Mouse (Mus musculus) embryonic facial prominence, embryonic 13.5 days (tissue): Measurements from ENCODE around the gene Adrm1. TPM values are rescaled to one million over a fixed set of nuclear protein-coding genes. Genes with fewer than 3 reads are reported as not detected.

ENCODE experiments used
- ATAC-seq: fragments of 200-750 bp; cut with Nextera tagmentation; 2 replicates; pipeline ENCODE4 v1.8.0; 2017; ENCODE audit warnings: low read depth; ENCODE audit not compliant: insufficient number of reproducible peaks, insufficient read depth, low FRiP score, low TSS enrichment
- H3K27ac ChIP-seq: fragments of 300-500 bp; sonication (generic); 2 replicates; pipeline ENCODE4 v1.5.1; 2015; ENCODE audit warnings: moderate library complexity, mild to moderate bottlenecking, inconsistent platforms
- H3K27me3 ChIP-seq: fragments of 300-500 bp; sonication (generic); 2 replicates; pipeline ENCODE4 v1.6.1; 2015; ENCODE audit warnings: mild to moderate bottlenecking, inconsistent platforms
- H3K36me3 ChIP-seq: fragments of 300-500 bp; sonication (generic); 2 replicates; pipeline ENCODE4 v1.6.1; 2015; ENCODE audit warnings: mild to moderate bottlenecking, inconsistent platforms
- H3K4me1 ChIP-seq: fragments of 300-500 bp; sonication (generic); 2 replicates; pipeline ENCODE4 v1.6.1; 2015; ENCODE audit warnings: inconsistent platforms
- H3K4me2 ChIP-seq: fragments of 300-500 bp; sonication (generic); 2 replicates; pipeline ENCODE4 v1.6.1; 2015; ENCODE audit warnings: moderate library complexity, mild to moderate bottlenecking, inconsistent platforms
- H3K4me3 ChIP-seq: fragments of 300-500 bp; sonication (generic); 2 replicates; pipeline ENCODE4 v1.5.1; 2015; ENCODE audit warnings: mild to moderate bottlenecking, inconsistent platforms
- H3K9ac ChIP-seq: fragments of 300-500 bp; sonication (generic); 2 replicates; pipeline ENCODE4 v1.6.1; 2015; ENCODE audit warnings: mild to moderate bottlenecking, inconsistent platforms
- H3K9me3 ChIP-seq: fragments of 300-500 bp; sonication (generic); 2 replicates; pipeline ENCODE4 v1.6.1; 2016; ENCODE audit warnings: inconsistent platforms
- WGBS: fragments of 180-500 bp; shearing (Covaris S2); methylation state at CpG from one replicate; pipeline ENCODE4 v1.1.7; 2015; ENCODE audit warnings: mixed read lengths; 5-methylcytosine and 5-hydroxymethylcytosine counted together
- polyA plus RNA-seq: library from polyadenylated mRNA; unstranded; fragments of >200 nt; fragmentation: Nextera tagmentation; extraction: Ambion mirVana; gene quantifications from 2 replicates; pipeline ENCODE4 v1.2.1, GENCODE M21; 2015

Adrm1 gene
- polyA plus RNA-seq, 1 experiment from 2014 or later: 190 TPM

GRCm38 (mm10) chr2:180205956-180206280 lies 34.6 kb downstream of the Adrm1 start:
- Histone ChIP-seq H3K9me3 (no peaks in the 10 kb centered on the region), H3K27me3 (no peaks in the 10 kb centered on the region), H3K9ac (0 out of 2 replicates have a peak overlapping the region, but pooled peaks have one; percentile 6), H3K4me3 (no peak overlapping the region), H3K36me3 (no peaks in the 10 kb centered on the region), H3K4me2 (no peak overlapping the region), H3K27ac (no peak overlapping the region), H3K4me1 (peaks cover 7% of the 10 kb centered on the region; the same call in 1 of the 2 replicates)
- ATAC-seq: no peak
- 80% methylated on average over 2 of the region's 2 CpGs for WGBS

- ATAC-seq: no peak
- Histone ChIP-seq H3K9ac (no peak overlapping the region), H3K4me3 (no peak overlapping the region), H3K4me1 (peaks cover 7% of the 10 kb centered on the region; the same call in 1 of the 2 replicates), H3K27me3 (no peaks in the 10 kb centered on the region), H3K4me2 (no peak overlapping the region), H3K9me3 (no peaks in the 10 kb centered on the region), H3K27ac (no peak overlapping the region), H3K36me3 (no peaks in the 10 kb centered on the region)
- 68% methylated on average over 7 of the region's 7 CpGs for WGBS
Observed at GRCm38 (mm10) chr2:180207840-180208239, 36.6 kb downstream of the Adrm1 start.

GRCm38 (mm10) chr2:180208976-180209375 lies 37.7 kb downstream of the Adrm1 start:
- no peak overlapping the region for H3K4me2 ChIP-seq
- peaks cover 7% of the 10 kb centered on the region; the same call in 1 of the 2 replicates for H3K4me1 ChIP-seq
- WGBS: 64% methylated on average over 1 of the region's 1 CpGs
- no peak for ATAC-seq
- no peaks in the 10 kb centered on the region for H3K27me3 ChIP-seq
- no peak overlapping the region for H3K9ac ChIP-seq
- no peaks in the 10 kb centered on the region for H3K36me3 ChIP-seq
- H3K27ac ChIP-seq: no peak overlapping the region
- H3K4me3 ChIP-seq: no peak overlapping the region
- no peaks in the 10 kb centered on the region for H3K9me3 ChIP-seq

- no peaks in the 10 kb centered on the region for H3K27me3 ChIP-seq
- H3K9ac ChIP-seq: no peak overlapping the region
- no peaks in the 10 kb centered on the region for H3K4me1 ChIP-seq
- H3K4me3 ChIP-seq: no peak overlapping the region
- H3K27ac ChIP-seq: no peak overlapping the region
- H3K36me3 ChIP-seq: no peaks in the 10 kb centered on the region
- WGBS: 81% methylated on average over 3 of the region's 3 CpGs
- H3K4me2 ChIP-seq: no peak overlapping the region
- no peak for ATAC-seq
- H3K9me3 ChIP-seq: no peaks in the 10 kb centered on the region
Observed at GRCm38 (mm10) chr2:180212255-180212654, 41.0 kb downstream of the Adrm1 start.

- Histone ChIP-seq H3K4me2 (no peak overlapping the region), H3K9ac (no peak overlapping the region), H3K4me1 (no peaks in the 10 kb centered on the region)
Observed at GRCm38 (mm10) chr2:180214352-180214978, 43.2 kb downstream of the Adrm1 start.

GRCm38 (mm10) chr2:180215011-180215461 lies 43.8 kb downstream of the Adrm1 start:
- H3K27me3 ChIP-seq: no peaks in the 10 kb centered on the region
- ATAC-seq: no peak
- H3K36me3 ChIP-seq: no peaks in the 10 kb centered on the region
- H3K4me2 ChIP-seq: no peak overlapping the region
- no peak overlapping the region for H3K4me3 ChIP-seq
- no peaks in the 10 kb centered on the region for H3K9me3 ChIP-seq
- WGBS: 59% methylated on average over 8 of the region's 8 CpGs
- H3K27ac ChIP-seq: no peak overlapping the region
- no peak overlapping the region for H3K9ac ChIP-seq
- H3K4me1 ChIP-seq: peaks cover 6% of the 10 kb centered on the region

More at GRCm38 (mm10) chr2:180214352-180214978, 43.2 kb downstream of the Adrm1 start:
- WGBS: 79% methylated on average over 4 of the region's 4 CpGs
- no peak overlapping the region for H3K27ac ChIP-seq
- no peaks in the 10 kb centered on the region for H3K27me3 ChIP-seq
- no peak overlapping the region for H3K4me3 ChIP-seq
- ATAC-seq: no peak
- H3K36me3 ChIP-seq: no peaks in the 10 kb centered on the region
- H3K9me3 ChIP-seq: no peaks in the 10 kb centered on the region

GRCm38 (mm10) chr2:180215951-180216350 lies 44.7 kb downstream of the Adrm1 start:
- H3K27me3 ChIP-seq: no peaks in the 10 kb centered on the region
- peaks cover 10% of the 10 kb centered on the region for H3K4me1 ChIP-seq
- 69% methylated on average over 6 of the region's 6 CpGs for WGBS
- no peak overlapping the region for H3K27ac ChIP-seq
- H3K36me3 ChIP-seq: no peaks in the 10 kb centered on the region
- no peak overlapping the region for H3K4me3 ChIP-seq
- H3K4me2 ChIP-seq: no peak overlapping the region
- no peak for ATAC-seq
- no peak overlapping the region for H3K9ac ChIP-seq
- H3K9me3 ChIP-seq: no peaks in the 10 kb centered on the region

- Histone ChIP-seq H3K4me3 (no peak overlapping the region), H3K36me3 (no peaks in the 10 kb centered on the region), H3K9me3 (no peaks in the 10 kb centered on the region), H3K27ac (no peak overlapping the region), H3K4me1 (peaks cover 11% of the 10 kb centered on the region), H3K4me2 (no peak overlapping the region), H3K9ac (no peak overlapping the region), H3K27me3 (no peaks in the 10 kb centered on the region)
- ATAC-seq: no peak
- WGBS: 46% methylated on average over 5 of the region's 5 CpGs
Observed at GRCm38 (mm10) chr2:180216921-180217320, 45.6 kb downstream of the Adrm1 start.

- H3K9me3 ChIP-seq: no peaks in the 10 kb centered on the region
- no peak overlapping the region for H3K9ac ChIP-seq
- H3K4me2 ChIP-seq: no peak overlapping the region
- no peak overlapping the region for H3K27ac ChIP-seq
- no peaks in the 10 kb centered on the region for H3K36me3 ChIP-seq
- WGBS: 92% methylated on average over 8 of the region's 8 CpGs
- peaks cover 18% of the 10 kb centered on the region for H3K4me1 ChIP-seq
- no peak for ATAC-seq
- no peak overlapping the region for H3K4me3 ChIP-seq
- peaks cover 2% of the 10 kb centered on the region; the same call in 1 of the 2 replicates for H3K27me3 ChIP-seq
Observed at GRCm38 (mm10) chr2:180217587-180217986, 46.3 kb downstream of the Adrm1 start.

GRCm38 (mm10) chr2:180218241-180218640 lies 47.0 kb downstream of the Adrm1 start:
- peak overlapping the region; percentile 28; the same call in 1 of the 2 replicates for H3K27ac ChIP-seq
- no peaks in the 10 kb centered on the region for H3K9me3 ChIP-seq
- no peak overlapping the region for H3K4me2 ChIP-seq
- no peaks in the 10 kb centered on the region for H3K36me3 ChIP-seq
- peaks cover 8% of the 10 kb centered on the region for H3K27me3 ChIP-seq
- no peak overlapping the region for H3K4me3 ChIP-seq
- H3K4me1 ChIP-seq: peaks cover 24% of the 10 kb centered on the region
- WGBS: 86% methylated on average over 3 of the region's 3 CpGs
- no peak for ATAC-seq
- no peak overlapping the region for H3K9ac ChIP-seq

GRCm38 (mm10) chr2:180218677-180219076 lies 47.4 kb downstream of the Adrm1 start:
- Histone ChIP-seq H3K9ac (no peak overlapping the region), H3K9me3 (no peaks in the 10 kb centered on the region), H3K36me3 (no peaks in the 10 kb centered on the region), H3K4me2 (no peak overlapping the region), H3K27me3 (peaks cover 13% of the 10 kb centered on the region), H3K27ac (peak overlapping the region; percentile 28; the same call in 1 of the 2 replicates), H3K4me3 (no peak overlapping the region), H3K4me1 (peaks cover 24% of the 10 kb centered on the region)
- no peak for ATAC-seq
- 26% methylated on average over 5 of the region's 5 CpGs for WGBS

GRCm38 (mm10) chr2:180219145-180219943 lies 48.1 kb downstream of the Adrm1 start:
- H3K4me3 ChIP-seq: no peak overlapping the region
- H3K9me3 ChIP-seq: no peaks in the 10 kb centered on the region
- ATAC-seq: no peak
- H3K4me1 ChIP-seq: peaks cover 24% of the 10 kb centered on the region
- WGBS: 77% methylated on average over 15 of the region's 15 CpGs
- no peak overlapping the region for H3K9ac ChIP-seq
- H3K36me3 ChIP-seq: no peaks in the 10 kb centered on the region
- H3K27me3 ChIP-seq: peaks cover 19% of the 10 kb centered on the region
- peak overlapping the region; percentile 18; the same call in 1 of the 2 replicates for H3K27ac ChIP-seq
- no peak overlapping the region for H3K4me2 ChIP-seq
